Mouse (Mus musculus) stomach, embryonic 16.5 days (tissue): ENCODE data around the gene Ppp1r9b. TPM values are rescaled to one million over a fixed set of nuclear protein-coding genes. Genes with fewer than 3 reads are reported as not detected.

Experiments
- ATAC-seq: fragments of 200-750 bp; cut with Nextera tagmentation; 2 replicates; pipeline ENCODE4 v1.8.0; 2017; ENCODE audit warnings: moderate number of reproducible peaks, moderate TSS enrichment; ENCODE audit not compliant: insufficient read depth, low FRiP score
- H3K27ac ChIP-seq: fragments of 300-500 bp; sonication (generic); 2 replicates; pipeline ENCODE4 v1.5.1; 2014; ENCODE audit warnings: low read length
- H3K27me3 ChIP-seq: fragments of 300-500 bp; sonication (generic); 2 replicates; pipeline ENCODE4 v1.6.1; 2014; ENCODE audit warnings: low read length, control low read depth, mixed read lengths; ENCODE audit not compliant: control insufficient read depth, insufficient read depth
- H3K36me3 ChIP-seq: fragments of 300-500 bp; sonication (generic); 2 replicates; pipeline ENCODE4 v1.6.1; 2014; ENCODE audit warnings: low read length; ENCODE audit not compliant: control insufficient read depth, insufficient read depth
- H3K4me1 ChIP-seq: fragments of 300-500 bp; sonication (generic); 2 replicates; pipeline ENCODE4 v1.6.1; 2014; ENCODE audit warnings: low read length, control low read depth, mixed read lengths; ENCODE audit not compliant: control insufficient read depth, insufficient read depth
- H3K4me2 ChIP-seq: fragments of 300-500 bp; sonication (generic); 2 replicates; pipeline ENCODE4 v1.6.1; 2014; ENCODE audit warnings: low read depth, low read length, mixed read lengths
- H3K4me3 ChIP-seq: fragments of 300-500 bp; sonication (generic); replicated peaks from 2 replicates; pipeline ENCODE4 v1.5.1; 2014; ENCODE audit warnings: mild to moderate bottlenecking, low read length
- H3K9ac ChIP-seq: fragments of 300-500 bp; sonication (generic); 2 replicates; pipeline ENCODE4 v1.6.1; 2014; ENCODE audit warnings: low read length
- H3K9me3 ChIP-seq: fragments of 300-500 bp; sonication (generic); replicated peaks from 2 replicates; pipeline ENCODE4 v1.6.1; 2016; ENCODE audit warnings: low read length, control low read depth; ENCODE audit not compliant: control insufficient read depth
- WGBS: fragments of 180-500 bp; shearing (Covaris S2); extraction: QIAGEN DNeasy Blood & Tissue Kit; methylation state at CpG from one replicate; pipeline ENCODE4 v1.1.7; 2014; 5-methylcytosine and 5-hydroxymethylcytosine counted together
- polyA plus RNA-seq: library from polyadenylated mRNA; unstranded; fragments of >200 nt; fragmentation: Nextera tagmentation; extraction: Ambion mirVana; gene quantifications from 2 replicates; pipeline ENCODE4 v1.2.1, GENCODE M21; 2015

Gene Ppp1r9b
- polyA plus RNA-seq, 1 experiment from 2014 or later = 8.0 TPM

- H3K27me3 ChIP-seq = no peaks in the 10 kb centered on the region
- H3K4me1 ChIP-seq = peaks cover 12% of the 10 kb centered on the region
- no peak overlapping the region for H3K27ac ChIP-seq
- no peak overlapping the region for H3K4me3 ChIP-seq
- H3K4me2 ChIP-seq = no peak overlapping the region
- 43% methylated on average over 13 of the region's 13 CpGs for WGBS
- no peak overlapping the region for H3K9ac ChIP-seq
- no peak for ATAC-seq
- no peaks in the 10 kb centered on the region for H3K9me3 ChIP-seq
- H3K36me3 ChIP-seq = peaks cover 7% of the 10 kb centered on the region; the same call in 1 of the 2 replicates
These were observed 37.1 kb downstream of the Ppp1r9b start for GRCm38 (mm10) chr11:95027850-95028470.

- H3K9me3 ChIP-seq = no peaks in the 10 kb centered on the region
- 24% methylated on average over 6 of the region's 6 CpGs for WGBS
- H3K4me1 ChIP-seq = peaks cover 12% of the 10 kb centered on the region
- no peak for ATAC-seq
- H3K4me2 ChIP-seq = no peak overlapping the region
- H3K27ac ChIP-seq = no peak overlapping the region
- H3K36me3 ChIP-seq = no peaks in the 10 kb centered on the region
- no peaks in the 10 kb centered on the region for H3K27me3 ChIP-seq
- no peak overlapping the region for H3K4me3 ChIP-seq
- H3K9ac ChIP-seq = no peak overlapping the region
These were observed 42.1 kb downstream of the Ppp1r9b start for GRCm38 (mm10) chr11:95032945-95033344.

GRCm38 (mm10) chr11:95033617-95034016 is 42.8 kb downstream of the Ppp1r9b start:
- peak; percentile 43; the same call in 1 of the 2 replicates for ATAC-seq
- H3K4me3 ChIP-seq = no peak overlapping the region
- WGBS = 43% methylated on average over 14 of the region's 14 CpGs
- H3K27me3 ChIP-seq = no peaks in the 10 kb centered on the region
- peaks cover 12% of the 10 kb centered on the region for H3K4me1 ChIP-seq
- 0 out of 2 replicates have a peak overlapping the region, but pooled peaks have one; percentile 19 for H3K4me2 ChIP-seq
- no peaks in the 10 kb centered on the region for H3K36me3 ChIP-seq
- H3K27ac ChIP-seq = no peak overlapping the region; the same call in 1 of the 2 replicates
- H3K9ac ChIP-seq = peak overlapping the region; percentile 43
- no peaks in the 10 kb centered on the region for H3K9me3 ChIP-seq

GRCm38 (mm10) chr11:95034902-95035301 is 44.1 kb downstream of the Ppp1r9b start:
- WGBS = 64% methylated on average over 10 of the region's 10 CpGs
- no peaks in the 10 kb centered on the region for H3K27me3 ChIP-seq
- no peak overlapping the region for H3K9ac ChIP-seq
- no peak overlapping the region for H3K4me2 ChIP-seq
- no peak overlapping the region for H3K4me3 ChIP-seq
- ATAC-seq = no peak; the same call in 1 of the 2 replicates
- H3K4me1 ChIP-seq = peaks cover 22% of the 10 kb centered on the region
- H3K27ac ChIP-seq = no peak overlapping the region
- no peaks in the 10 kb centered on the region for H3K36me3 ChIP-seq
- no peaks in the 10 kb centered on the region for H3K9me3 ChIP-seq

GRCm38 (mm10) chr11:95036521-95036920 is 45.7 kb downstream of the Ppp1r9b start:
- H3K9ac ChIP-seq = no peak overlapping the region

GRCm38 (mm10) chr11:95037306-95037705 is 46.5 kb downstream of the Ppp1r9b start:
- Histone ChIP-seq H3K4me1 (peaks cover 35% of the 10 kb centered on the region), H3K4me3 (no peak overlapping the region), H3K27me3 (no peaks in the 10 kb centered on the region), H3K4me2 (no peak overlapping the region), H3K9ac (peak overlapping the region; percentile 14; the same call in 1 of the 2 replicates), H3K27ac (no peak overlapping the region), H3K36me3 (no peaks in the 10 kb centered on the region), H3K9me3 (no peaks in the 10 kb centered on the region)
- ATAC-seq = no peak
- 52% methylated on average over 6 of the region's 6 CpGs for WGBS

More at GRCm38 (mm10) chr11:95036521-95036920, 45.7 kb downstream of the Ppp1r9b start:
- Histone ChIP-seq H3K4me3 (no peak overlapping the region), H3K27me3 (no peaks in the 10 kb centered on the region), H3K4me2 (no peak overlapping the region), H3K27ac (no peak overlapping the region), H3K36me3 (no peaks in the 10 kb centered on the region), H3K9me3 (no peaks in the 10 kb centered on the region), H3K4me1 (peaks cover 29% of the 10 kb centered on the region)
- WGBS = 92% methylated on average over 5 of the region's 5 CpGs
- no peak for ATAC-seq

- peak overlapping the region; percentile 19; the same call in 1 of the 2 replicates for H3K9ac ChIP-seq
- peaks cover 31% of the 10 kb centered on the region for H3K4me1 ChIP-seq
- no peak for ATAC-seq
- H3K36me3 ChIP-seq = no peaks in the 10 kb centered on the region
- no peak overlapping the region for H3K4me3 ChIP-seq
- no peak overlapping the region for H3K4me2 ChIP-seq
- no peak overlapping the region for H3K27ac ChIP-seq
- 64% methylated on average over 14 of the region's 14 CpGs for WGBS
- no peaks in the 10 kb centered on the region for H3K27me3 ChIP-seq
- H3K9me3 ChIP-seq = no peaks in the 10 kb centered on the region
These were observed 47.5 kb downstream of the Ppp1r9b start for GRCm38 (mm10) chr11:95038156-95038817.

- ATAC-seq = no peak
- Histone ChIP-seq H3K4me2 (no peak overlapping the region), H3K9me3 (no peaks in the 10 kb centered on the region), H3K4me3 (no peak overlapping the region), H3K36me3 (no peaks in the 10 kb centered on the region), H3K9ac (no peak overlapping the region), H3K27ac (no peak overlapping the region), H3K4me1 (peaks cover 25% of the 10 kb centered on the region), H3K27me3 (no peaks in the 10 kb centered on the region)
- 77% methylated on average over 13 of the region's 13 CpGs for WGBS
These were observed 48.2 kb downstream of the Ppp1r9b start for GRCm38 (mm10) chr11:95038818-95039655.
